Mouse (Mus musculus) left cerebral cortex, postnatal 25 days (tissue): ENCODE results near the gene Plekhh2. TPM values are rescaled to one million over a fixed set of nuclear protein-coding genes. Genes with fewer than 3 reads are reported as not detected.

ENCODE experiments used
- DNase-seq, 2 experiments: peaks; one replicate each; pipeline ENCODE4 v3.0.0; 2022; ENCODE audit warnings: low spot score in 2 of 2, mixed read lengths in 1 of 2
- intact Hi-C: fragments of 180-260 bp; cut with DNase I; formaldehyde crosslinking; loops from one replicate; pipeline ENCODE4 v1.15.1; 2025
- total RNA-seq, 2 experiments: library from RNA; stranded (reverse); gene quantifications; 2 replicates each; pipeline ENCODE4 v1.2.3; 2021

The Plekhh2 gene
- total RNA-seq, 2 experiments from 2014 or later = 5.0 to 5.4 TPM

DNA sequence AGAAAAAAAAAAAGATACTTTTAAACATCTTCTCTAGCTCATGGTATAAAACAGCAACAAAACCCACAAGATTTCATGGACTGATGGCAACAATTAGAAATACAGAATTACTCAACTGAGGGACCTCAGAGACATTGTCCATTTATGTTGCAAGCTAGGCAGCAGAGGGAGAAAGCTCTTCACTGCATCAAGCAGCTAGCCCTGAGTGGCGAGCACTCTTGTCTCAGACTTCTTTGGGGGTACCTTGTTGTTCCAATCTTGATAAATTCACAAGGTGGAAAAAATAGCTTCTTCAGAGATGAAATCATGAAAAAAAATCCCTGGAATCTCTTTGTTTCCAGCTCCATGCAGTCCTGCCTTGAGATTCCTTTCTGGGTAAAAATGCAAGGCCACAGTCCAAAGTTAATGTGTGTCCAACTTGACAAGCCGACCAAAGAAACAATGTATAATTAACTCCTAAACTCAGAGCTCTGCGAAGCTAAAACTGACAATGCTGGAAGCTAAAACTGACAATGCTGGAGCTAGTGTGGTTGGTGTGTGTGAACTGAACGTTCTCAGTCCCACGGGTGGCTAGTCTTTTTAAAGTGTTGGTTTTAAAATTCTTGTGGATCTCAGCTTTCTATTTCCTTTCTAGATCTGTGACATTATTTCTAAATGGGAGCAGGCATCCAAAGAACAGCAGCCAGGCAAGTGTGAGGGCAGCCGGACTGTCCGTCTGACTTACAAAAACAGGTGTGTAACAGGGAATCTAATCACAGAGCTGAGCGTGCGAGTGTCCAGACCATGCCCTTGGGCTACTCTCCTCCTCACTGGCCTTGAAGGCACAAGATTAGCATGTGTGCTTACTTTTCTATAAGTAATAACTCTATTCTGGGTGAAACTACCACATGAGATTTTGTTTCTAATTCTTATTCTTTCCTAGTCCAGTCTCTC lies 88.6 kb downstream of the Plekhh2 start:
- intact Hi-C loops = no loop called here
- peak in 1 of 2 experiments; percentile 55 for DNase-seq

DNA sequence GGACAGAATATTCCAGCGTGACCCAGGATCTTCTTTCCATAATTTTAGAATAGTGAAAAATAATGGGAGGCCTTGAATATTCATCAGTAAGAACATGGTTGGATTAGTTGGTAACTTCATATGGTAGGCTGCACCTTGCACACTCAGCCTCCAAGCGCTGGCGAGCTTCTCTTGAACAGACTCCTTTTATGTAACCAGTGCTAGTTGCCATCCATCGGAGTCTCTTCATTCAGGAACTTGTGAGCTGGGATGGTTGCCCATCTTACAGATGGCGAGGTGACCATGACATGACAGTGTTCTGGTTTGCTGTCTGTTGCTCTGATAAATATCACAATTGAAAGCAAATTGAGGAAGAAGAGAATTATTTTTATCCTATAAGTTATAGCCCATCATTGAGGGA lies 90.1 kb downstream of the Plekhh2 start:
- DNase-seq = no peak
- intact Hi-C loops = no loop called here

DNA sequence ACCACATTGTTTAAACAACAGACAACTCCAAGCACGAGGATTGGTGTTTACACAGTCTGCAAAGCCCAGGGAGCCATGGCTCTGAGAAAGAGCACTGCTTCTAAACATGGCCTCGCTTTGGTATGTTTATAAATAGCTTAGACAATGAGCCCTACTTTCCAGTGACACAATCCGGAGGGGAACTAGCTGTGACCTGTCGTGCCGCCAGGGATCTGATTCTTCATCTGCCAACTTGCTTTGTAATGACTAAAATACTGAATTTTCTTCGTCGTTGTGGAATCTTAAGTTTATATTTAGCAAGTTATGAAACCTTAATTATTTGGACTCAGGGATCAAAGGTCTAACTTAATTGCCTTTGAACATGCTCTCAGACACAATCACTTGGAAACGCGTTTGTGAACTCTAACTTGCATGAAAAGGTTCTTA lies 91.5 kb downstream of the Plekhh2 start:
- no peak for DNase-seq
- intact Hi-C loops = no loop called here

GRCm38 (mm10) chr17:84603709-84604420 lies 92.2 kb downstream of the Plekhh2 start:
- intact Hi-C loops = no loop called here
- no peak for DNase-seq

GRCm38 (mm10) chr17:84606976-84607375 lies 95.3 kb downstream of the Plekhh2 start:
- DNase-seq = no peak
- intact Hi-C loops = no loop called here

DNA sequence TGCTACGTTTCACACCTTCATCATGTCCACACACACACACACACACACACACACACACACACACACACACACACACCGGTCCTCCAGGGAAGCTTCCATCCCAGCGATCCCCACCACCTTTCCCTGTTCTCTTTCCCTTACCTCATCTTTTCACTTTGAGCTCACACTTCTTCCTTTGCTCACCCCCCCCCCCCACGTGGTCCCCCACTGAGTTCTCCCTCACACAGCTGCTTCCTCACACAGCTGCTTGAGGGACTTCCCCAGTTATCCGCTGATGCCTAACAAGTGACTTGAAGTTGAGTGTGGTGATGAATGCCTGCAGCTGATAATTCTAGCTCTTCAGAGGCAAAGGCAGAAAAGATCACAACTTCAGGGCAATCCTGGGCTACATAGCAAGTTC lies 95.9 kb downstream of the Plekhh2 start:
- intact Hi-C loops = no loop called here

DNA sequence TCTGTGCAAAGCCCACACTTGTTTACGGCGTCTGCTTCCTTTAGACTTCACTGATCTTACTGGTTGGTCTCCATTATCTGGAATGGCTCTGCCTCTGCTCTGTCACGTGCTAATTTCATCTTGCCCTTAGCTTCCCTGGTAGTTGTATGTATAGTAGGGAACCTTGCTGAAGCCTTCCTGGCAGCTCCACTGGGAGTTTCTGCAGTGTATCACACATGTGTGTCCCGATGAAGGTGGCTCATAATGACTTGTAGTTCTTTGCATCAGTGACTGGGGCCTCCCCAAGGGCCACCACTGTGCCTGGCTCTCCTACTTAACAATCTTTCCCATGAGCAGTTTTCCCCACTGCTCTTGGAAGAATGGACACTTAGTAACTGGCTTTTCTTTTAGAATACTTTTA lies 96.9 kb downstream of the Plekhh2 start:
- intact Hi-C loops = no loop called here
- DNase-seq = no peak

More for the DNA sequence above, 95.9 kb downstream of the Plekhh2 start:
- no peak for DNase-seq

DNA sequence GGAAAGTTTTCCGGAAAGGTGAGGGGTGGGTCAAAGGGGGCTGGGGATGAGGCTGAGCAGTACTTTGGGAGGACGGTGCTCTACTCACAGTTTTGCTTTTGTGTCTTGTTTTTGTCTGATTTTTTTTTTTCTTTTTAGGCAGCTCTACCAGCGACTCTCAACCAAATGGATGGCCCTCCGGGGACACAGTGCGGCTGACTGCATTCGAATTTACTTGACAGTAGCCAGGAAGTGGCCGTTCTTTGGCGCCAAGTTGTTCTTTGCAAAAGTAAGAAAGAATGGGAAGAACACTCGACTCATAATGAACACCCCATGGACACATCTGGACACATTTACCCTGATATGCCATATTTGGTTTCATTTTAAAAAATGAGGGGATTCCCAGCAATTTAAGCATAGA lies 99.8 kb downstream of the Plekhh2 start:
- no peak for DNase-seq
- intact Hi-C loops = no loop called here

- intact Hi-C loops = no loop called here
- no peak for DNase-seq
Observed at GRCm38 (mm10) chr17:84611971-84612370, 100.3 kb downstream of the Plekhh2 start.

DNA sequence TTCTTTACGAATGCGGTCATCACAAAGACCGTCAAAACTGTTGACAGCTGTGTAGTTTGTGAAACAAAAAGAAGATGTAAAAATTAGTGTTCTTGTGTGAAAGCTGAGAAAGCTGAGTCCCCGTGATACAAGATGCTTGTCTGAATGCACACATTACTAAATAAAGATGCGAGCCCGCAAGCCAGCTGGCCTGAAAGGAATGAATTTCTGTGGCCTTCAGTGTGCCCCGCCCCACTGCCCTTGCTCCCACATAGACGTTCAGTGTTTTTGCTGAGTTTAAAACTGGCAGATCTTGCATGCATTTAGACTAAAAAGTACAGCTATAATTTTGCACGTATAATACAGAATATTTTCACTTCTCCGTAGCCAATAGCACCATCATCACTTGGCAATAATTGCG lies 104.1 kb downstream of the Plekhh2 start:
- intact Hi-C loops = no loop called here
- no peak for DNase-seq

DNA sequence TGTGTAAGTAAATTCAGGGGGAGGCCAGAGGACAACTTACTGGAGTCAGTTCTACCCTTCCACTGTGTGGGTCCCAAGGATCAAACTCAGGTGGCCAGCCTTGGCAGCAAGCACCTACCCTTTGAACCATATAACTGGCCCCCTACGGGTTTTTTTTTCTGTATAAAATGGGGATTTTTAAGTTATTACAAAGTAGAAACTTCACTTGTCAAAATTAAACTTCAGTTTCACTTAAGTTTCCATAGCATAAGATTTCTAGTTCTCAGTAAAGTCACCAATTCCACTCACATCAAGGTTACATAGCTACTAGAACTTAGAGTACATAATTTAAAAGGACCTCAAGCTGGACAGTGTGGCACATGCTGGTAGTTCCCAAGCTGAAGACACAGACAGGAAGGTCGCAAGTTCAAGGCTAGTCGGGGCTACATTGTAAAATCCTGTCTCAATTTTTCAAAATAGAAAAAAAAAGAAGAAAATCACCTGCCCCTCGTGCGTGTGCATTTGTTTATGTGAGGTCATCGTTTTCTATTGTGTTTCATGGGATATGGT lies 104.9 kb downstream of the Plekhh2 start:
- intact Hi-C loops = no loop called here
- no peak for DNase-seq

DNA sequence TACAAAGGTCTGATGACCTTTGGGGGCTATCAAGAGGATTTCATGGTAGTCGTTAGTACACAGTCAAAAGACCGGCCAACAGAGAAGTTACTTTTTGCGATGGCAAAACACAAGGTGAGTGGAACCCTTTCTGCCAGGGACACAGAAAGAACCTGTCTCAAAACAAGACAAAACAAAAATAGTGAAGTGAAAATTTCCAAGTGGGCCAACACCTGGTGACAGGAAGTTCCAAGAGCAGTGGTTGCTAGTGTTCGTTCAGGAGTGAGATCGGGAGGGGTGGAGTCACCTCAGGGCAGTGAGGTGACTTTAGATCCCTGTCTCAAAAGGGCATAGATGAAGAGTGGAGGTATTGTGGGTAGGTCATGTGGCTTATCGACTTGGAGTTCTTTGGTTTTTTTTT lies 106.3 kb downstream of the Plekhh2 start:
- intact Hi-C loops = no loop called here

GRCm38 (mm10) chr17:84619112-84619511 lies 107.4 kb downstream of the Plekhh2 start:
- intact Hi-C loops = no loop called here
- DNase-seq = no peak

More for the DNA sequence above, 106.3 kb downstream of the Plekhh2 start:
- DNase-seq = no peak

- intact Hi-C loops = no loop called here
Observed at GRCm38 (mm10) chr17:84620076-84620475, 108.4 kb downstream of the Plekhh2 start.

GRCm38 (mm10) chr17:84620610-84621009 lies 108.9 kb downstream of the Plekhh2 start:
- intact Hi-C loops = no loop called here
- DNase-seq = no peak

More at GRCm38 (mm10) chr17:84620076-84620475, 108.4 kb downstream of the Plekhh2 start:
- DNase-seq = no peak

DNA sequence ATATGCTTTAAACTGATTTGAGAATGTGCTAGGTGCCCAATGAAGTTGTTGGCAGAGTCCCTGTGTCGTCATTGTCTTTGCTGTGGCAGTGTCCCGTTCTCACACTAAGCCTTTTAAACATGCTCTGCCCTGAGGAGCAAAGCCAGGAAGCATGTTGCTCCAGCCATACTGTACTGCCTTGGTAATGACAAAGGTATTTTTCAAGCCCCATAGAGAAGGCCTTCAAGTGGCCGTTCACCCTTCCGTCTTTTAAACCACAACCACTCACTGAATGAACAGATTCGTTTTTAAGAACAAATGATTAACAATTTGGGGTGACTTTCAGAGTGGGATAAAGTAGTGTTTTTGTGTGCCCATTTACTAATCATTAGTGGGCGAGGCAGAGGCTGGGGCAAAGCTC lies 109.5 kb downstream of the Plekhh2 start:
- intact Hi-C loops = no loop called here
- DNase-seq = no peak

- no peak for DNase-seq
- intact Hi-C loops = no loop called here
Observed at GRCm38 (mm10) chr17:84622028-84622427, 110.3 kb downstream of the Plekhh2 start.

DNA sequence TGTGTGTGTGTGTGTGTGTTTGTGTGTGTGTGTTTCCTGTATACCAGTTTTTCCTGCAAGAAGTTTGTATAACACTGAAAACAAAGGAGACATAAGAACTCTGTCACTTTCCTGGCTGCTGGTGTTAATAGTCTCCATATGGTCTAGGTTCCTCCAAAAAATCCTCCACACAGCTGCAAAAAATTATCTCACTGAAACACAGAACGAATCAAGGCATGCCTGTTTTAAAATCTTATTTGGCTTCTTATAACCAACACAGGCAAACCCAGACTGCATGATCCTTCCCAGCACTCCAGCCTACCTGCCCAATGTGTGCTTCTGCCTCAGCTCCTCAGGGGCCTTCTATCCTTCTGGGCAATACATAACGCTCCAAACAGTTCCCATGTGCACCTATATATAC lies 111.2 kb downstream of the Plekhh2 start:
- intact Hi-C loops = no loop called here
- peak in 1 of 2 experiments; percentile 22 for DNase-seq

DNA sequence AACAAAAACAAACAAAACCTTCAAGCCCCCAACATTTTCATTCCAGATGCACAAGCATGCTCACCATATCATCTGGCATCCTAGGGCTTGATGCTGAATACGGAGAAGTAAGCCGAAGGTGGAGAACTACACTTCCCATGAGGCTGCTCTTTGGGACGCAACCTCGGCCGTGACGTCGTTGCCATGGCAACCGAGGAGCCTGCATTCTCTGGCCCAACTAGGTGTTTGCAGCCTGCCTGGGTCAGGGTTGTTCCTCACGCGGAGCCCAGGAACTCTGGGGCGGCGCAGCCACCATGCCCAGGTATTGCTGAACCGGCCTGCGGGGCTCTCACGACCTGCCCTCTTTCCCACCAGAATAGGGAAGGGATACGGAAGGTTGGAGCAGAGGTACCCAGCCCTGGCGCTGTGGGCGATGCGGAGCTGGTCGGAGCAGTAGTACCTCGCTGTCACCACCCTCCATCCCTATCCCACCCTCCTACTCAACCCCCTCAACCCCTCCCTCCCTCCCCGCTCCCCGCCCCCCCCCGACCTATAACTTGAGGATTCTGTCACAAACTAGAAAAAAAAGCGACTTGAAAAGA lies 114.7 kb downstream of the Plekhh2 start, which contains the start of gene Dync2li1:
Gene Dync2li1, plus strand, starts transcription at position 221 of the 581 bp plus-strand sequence.
- intact Hi-C loops = loop anchor here (5.0 kb wide), 2 partner anchors 114 to 159 kb away; partner anchors contain the start of genes Plekhh2 and Thada

GRCm38 (mm10) chr17:84626857-84627305 lies 115.2 kb downstream of the Plekhh2 start:
- peak in 1 of 2 experiments; percentile 16 for DNase-seq
- intact Hi-C loops = loop anchor here (5.0 kb wide), 2 partner anchors 115 to 160 kb away; partner anchors contain the start of genes Plekhh2 and Thada

More for the DNA sequence above, 114.7 kb downstream of the Plekhh2 start, which contains the start of gene Dync2li1:
- DNase-seq = peak; percentile 95 to 96
